Mouse (Mus musculus) activated CD4-positive, CD25-positive, alpha-beta regulatory T cell, adult 4 months (primary cell): ENCODE results near the gene Plk3. TPM values are rescaled to one million over a fixed set of nuclear protein-coding genes. Genes with fewer than 3 reads are reported as not detected.

Experiments
- ATAC-seq: one replicate; pipeline ENCODE4 v1.8.0; 2017
- polyA plus RNA-seq, 2 experiments: library from polyadenylated mRNA; unstranded; fragments of 100-300 nt; shearing (Covaris generic); gene quantifications; one replicate each; pipeline ENCODE4 v1.2.1; 2017

Plk3 gene
- 10 to 100 TPM; 10.6 to 14.6 TPM for polyA plus RNA-seq

- ATAC-seq = peak; percentile 87
These were observed at the start of gene Plk3 for GRCm38 (mm10) chr4:117133817-117134600. Gene Plk3, minus strand, starts transcription at chr4:117133963.

- ATAC-seq = peak; percentile 38
These were observed 49.0 kb upstream of the Plk3 start for GRCm38 (mm10) chr4:117182759-117183096.

- peak; percentile 99 for ATAC-seq
These were observed 48.3 kb upstream of the Plk3 start, which contains the start of gene Kif2c for GRCm38 (mm10) chr4:117181863-117182758. Gene Kif2c, minus strand, starts transcription at chr4:117182639.

GRCm38 (mm10) chr4:117169936-117170335 is 36.2 kb upstream of the Plk3 start:
- ATAC-seq = no peak

- no peak for ATAC-seq
These were observed 27.4 kb upstream of the Plk3 start for GRCm38 (mm10) chr4:117161183-117161582.

- no peak for ATAC-seq
These were observed 25.9 kb upstream of the Plk3 start for GRCm38 (mm10) chr4:117159666-117160065.

GRCm38 (mm10) chr4:117156372-117156771 is 22.6 kb upstream of the Plk3 start:
- ATAC-seq = no peak

GRCm38 (mm10) chr4:117155792-117156355 is 22.1 kb upstream of the Plk3 start, which contains the start of gene Rps8:
Gene Rps8, minus strand, starts transcription at chr4:117156243.
- peak; percentile 97 for ATAC-seq

- ATAC-seq = no peak
These were observed 21.4 kb upstream of the Plk3 start for GRCm38 (mm10) chr4:117155020-117155791.

GRCm38 (mm10) chr4:117152714-117153113 is 19.0 kb upstream of the Plk3 start:
- ATAC-seq = no peak

GRCm38 (mm10) chr4:117151416-117151815 is 17.7 kb upstream of the Plk3 start:
- no peak for ATAC-seq

- no peak for ATAC-seq
These were observed 16.5 kb upstream of the Plk3 start for GRCm38 (mm10) chr4:117150212-117150733.

GRCm38 (mm10) chr4:117149291-117150211 is 15.8 kb upstream of the Plk3 start:
- ATAC-seq = no peak

GRCm38 (mm10) chr4:117148815-117149214 is 15.1 kb upstream of the Plk3 start:
- ATAC-seq = no peak

- no peak for ATAC-seq
These were observed 14.4 kb upstream of the Plk3 start for GRCm38 (mm10) chr4:117148047-117148713.

GRCm38 (mm10) chr4:117146176-117146575 is 12.4 kb upstream of the Plk3 start:
- ATAC-seq = peak; percentile 82

- ATAC-seq = no peak
These were observed 11.5 kb upstream of the Plk3 start for GRCm38 (mm10) chr4:117145248-117145647.

- no peak for ATAC-seq
These were observed 9.3 kb upstream of the Plk3 start for GRCm38 (mm10) chr4:117143023-117143422.

- ATAC-seq = no peak
These were observed 6.8 kb upstream of the Plk3 start for GRCm38 (mm10) chr4:117140613-117141012.

- ATAC-seq = peak; percentile 80
These were observed 5.5 kb upstream of the Plk3 start for GRCm38 (mm10) chr4:117139217-117139612.
